Mouse (Mus musculus): ENCODE data around the gene Thumpd1. TPM values are rescaled to one million over a fixed set of nuclear protein-coding genes. Genes with fewer than 3 reads are reported as not detected.

The Thumpd1 gene
- polyA plus RNA-seq, 2 experiments from 2014 or later, result 46.6 to 48.6 TPM

- ATAC-seq, result no peak
Measured at GRCm38 (mm10) chr7:119670395-119670794, 50.2 kb downstream of the Thumpd1 start.

DNA sequence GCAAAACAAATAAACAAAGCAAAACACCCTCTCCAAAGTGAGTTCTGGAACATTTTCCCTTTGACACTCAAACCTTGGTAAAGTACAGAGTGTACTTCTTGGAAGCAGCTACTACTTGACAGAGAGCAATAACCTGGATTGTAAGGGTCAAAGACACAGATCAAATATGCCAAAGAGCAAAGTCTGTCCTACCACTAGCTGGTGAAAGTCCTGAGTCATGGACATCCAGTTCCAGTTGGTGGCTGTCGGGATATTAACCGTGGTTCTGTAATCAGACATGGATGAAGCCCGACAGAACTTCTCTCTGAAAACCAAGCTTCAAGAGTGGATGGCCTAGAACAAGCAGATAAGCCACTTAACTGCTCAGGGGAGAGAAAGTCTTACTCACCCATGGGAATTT lies 52.7 kb downstream of the Thumpd1 start:
- no peak for ATAC-seq

Other genes starting within 250 kb of the Thumpd1 start
- gene Umod, start 241.5 kb downstream of the Thumpd1 start, polyA plus RNA-seq (2017; shearing (Covaris generic)), result not detected
- not detected for gene Acsm5, start 201.3 kb downstream of the Thumpd1 start, polyA plus RNA-seq (2017; shearing (Covaris generic))
- not detected for gene Pdilt, start 197.3 kb downstream of the Thumpd1 start, polyA plus RNA-seq (2017; shearing (Covaris generic))
- gene Acsm2, start 166.5 kb downstream of the Thumpd1 start, polyA plus RNA-seq (2017; shearing (Covaris generic)), result under 1 TPM in 1 of 2 experiments, not detected in 1; 0.25 TPM
- gene Acsm1, start 113.8 kb downstream of the Thumpd1 start, polyA plus RNA-seq (2017; shearing (Covaris generic)), result not detected
- gene Acsm4, start 30.8 kb downstream of the Thumpd1 start, polyA plus RNA-seq (2017; shearing (Covaris generic)), result not detected
- not detected for gene Acsm3, start 40.1 kb upstream of the Thumpd1 start, polyA plus RNA-seq (2017; shearing (Covaris generic))
- gene Rexo5, start 73.2 kb upstream of the Thumpd1 start, polyA plus RNA-seq (2017; shearing (Covaris generic)), result 10 to 100 TPM; 33.8 to 56.3 TPM
- 10 to 100 TPM in 1 of 2 experiments, 1 to 10 TPM in 1; 9.2 to 12.0 TPM for gene Eri2, start 73.3 kb upstream of the Thumpd1 start, polyA plus RNA-seq (2017; shearing (Covaris generic))
- gene Lyrm1, start 175.1 kb upstream of the Thumpd1 start, polyA plus RNA-seq (2017; shearing (Covaris generic)), result 10 to 100 TPM; 20.3 to 22.3 TPM
- 1 to 10 TPM; 6.1 to 7.7 TPM for gene Dcun1d3, start 175.5 kb upstream of the Thumpd1 start, polyA plus RNA-seq (2017; shearing (Covaris generic))

Measured in activated CD4-positive, CD25-positive, alpha-beta regulatory T cell, adult 4 months (primary cell).